Mouse (Mus musculus) forebrain, embryonic 12.5 days (tissue): ENCODE data around the gene Man2b2. TPM values are rescaled to one million over a fixed set of nuclear protein-coding genes. Genes with fewer than 3 reads are reported as not detected.
A peak's percentile ranks its signal among the peaks of the same experiment; 100 is the strongest.

Experiments
- ATAC-seq: fragments of 200-750 bp; cut with Nextera tagmentation; 2 replicates; pipeline ENCODE4 v1.8.0; 2017; ENCODE audit warnings: moderate TSS enrichment; ENCODE audit not compliant: low FRiP score
- H3K27ac ChIP-seq: fragments of 300-500 bp; sonication (generic); 2 replicates; pipeline ENCODE4 v1.5.1; 2016; ENCODE audit warnings: mild to moderate bottlenecking
- H3K27me3 ChIP-seq: fragments of 300-500 bp; sonication (generic); 2 replicates; pipeline ENCODE4 v1.6.1; 2016; ENCODE audit warnings: mild to moderate bottlenecking
- H3K36me3 ChIP-seq: fragments of 300-500 bp; sonication (generic); replicated peaks from 2 replicates; pipeline ENCODE4 v1.6.1; 2016; ENCODE audit warnings: mild to moderate bottlenecking
- H3K4me1 ChIP-seq: fragments of 300-500 bp; sonication (generic); 2 replicates; pipeline ENCODE4 v1.6.1; 2016
- H3K4me2 ChIP-seq: fragments of 300-500 bp; sonication (generic); 2 replicates; pipeline ENCODE4 v1.6.1; 2016; ENCODE audit warnings: mild to moderate bottlenecking, moderate library complexity
- H3K4me3 ChIP-seq: fragments of 300-500 bp; sonication (generic); replicated peaks from 2 replicates; pipeline ENCODE4 v1.5.1; 2016; ENCODE audit warnings: mild to moderate bottlenecking
- H3K9ac ChIP-seq: fragments of 300-500 bp; sonication (generic); 2 replicates; pipeline ENCODE4 v1.6.1; 2016; ENCODE audit warnings: mild to moderate bottlenecking
- H3K9me3 ChIP-seq: fragments of 300-500 bp; sonication (generic); 2 replicates; pipeline ENCODE4 v1.6.1; 2016
- WGBS: fragments of 180-500 bp; shearing (Covaris S2); methylation state at CpG from one replicate; pipeline ENCODE4 v1.1.7; 2016; 5-methylcytosine and 5-hydroxymethylcytosine counted together
- polyA plus RNA-seq: library from polyadenylated mRNA; unstranded; fragments of >200 nt; fragmentation: Nextera tagmentation; extraction: Ambion mirVana; gene quantifications from 2 replicates; pipeline ENCODE4 v1.2.1, GENCODE M21; 2016

Man2b2 gene
- 9.5 and 9.9 TPM in 2 replicates for polyA plus RNA-seq

GRCm38 (mm10) chr5:36829913-36830879, at the start of gene Man2b2:
TSS of gene Man2b2 (minus strand) at chr5:36830653.
- Histone ChIP-seq H3K4me1 (peaks cover 14% of the 10 kb centered on the region), H3K36me3 (peaks cover 3% of the 10 kb centered on the region; the same call in 1 of the 2 replicates), H3K9ac (peak within 1 kb of the TSS; percentile 61), H3K4me3 (peak within 1 kb of the TSS; percentile 55), H3K27ac (no peak within 1 kb of the TSS), H3K9me3 (no peaks in the 10 kb centered on the region), H3K27me3 (no peaks in the 10 kb centered on the region), H3K4me2 (peak within 1 kb of the TSS; percentile 71)
- WGBS, result 3% methylated on average over 45 of the region's 46 CpGs
- peak; percentile 91 for ATAC-seq

- Histone ChIP-seq H3K4me3 (no peak overlapping the region), H3K36me3 (no peaks in the 10 kb centered on the region), H3K9ac (no peak overlapping the region), H3K27ac (no peak overlapping the region), H3K4me2 (no peak overlapping the region), H3K4me1 (peaks cover 7% of the 10 kb centered on the region), H3K9me3 (no peaks in the 10 kb centered on the region), H3K27me3 (peaks cover 14% of the 10 kb centered on the region)
- 88% methylated on average over 4 of the region's 4 CpGs for WGBS
- ATAC-seq, result no peak
These were observed 48.3 kb upstream of the Man2b2 start for GRCm38 (mm10) chr5:36878801-36879200.

DNA sequence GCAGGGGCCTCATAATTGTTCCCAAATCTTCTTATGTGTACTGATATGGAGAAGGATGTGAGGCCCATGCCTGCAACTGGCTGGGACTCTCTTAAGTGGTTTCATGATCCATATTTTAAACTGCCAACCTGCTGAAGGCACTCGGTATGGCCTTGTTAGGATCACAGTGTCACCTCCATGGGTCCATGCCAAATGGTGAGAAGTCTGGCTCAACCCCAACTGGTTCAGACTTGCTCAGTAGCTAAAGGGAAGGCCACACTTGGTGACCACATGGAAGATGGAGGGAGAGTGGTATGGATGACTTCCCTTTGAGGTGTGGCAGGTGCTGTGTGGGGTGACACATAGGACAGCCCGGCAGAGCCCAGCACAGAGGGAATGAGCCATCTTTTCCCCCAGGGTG, 47.2 kb upstream of the Man2b2 start:
- Histone ChIP-seq H3K4me1 (peaks cover 3% of the 10 kb centered on the region), H3K9me3 (no peaks in the 10 kb centered on the region), H3K36me3 (no peaks in the 10 kb centered on the region), H3K9ac (no peak overlapping the region), H3K27me3 (peaks cover 23% of the 10 kb centered on the region), H3K27ac (no peak overlapping the region), H3K4me3 (no peak overlapping the region), H3K4me2 (no peak overlapping the region)
- no peak for ATAC-seq
- 90% methylated on average over 2 of the region's 2 CpGs for WGBS

DNA sequence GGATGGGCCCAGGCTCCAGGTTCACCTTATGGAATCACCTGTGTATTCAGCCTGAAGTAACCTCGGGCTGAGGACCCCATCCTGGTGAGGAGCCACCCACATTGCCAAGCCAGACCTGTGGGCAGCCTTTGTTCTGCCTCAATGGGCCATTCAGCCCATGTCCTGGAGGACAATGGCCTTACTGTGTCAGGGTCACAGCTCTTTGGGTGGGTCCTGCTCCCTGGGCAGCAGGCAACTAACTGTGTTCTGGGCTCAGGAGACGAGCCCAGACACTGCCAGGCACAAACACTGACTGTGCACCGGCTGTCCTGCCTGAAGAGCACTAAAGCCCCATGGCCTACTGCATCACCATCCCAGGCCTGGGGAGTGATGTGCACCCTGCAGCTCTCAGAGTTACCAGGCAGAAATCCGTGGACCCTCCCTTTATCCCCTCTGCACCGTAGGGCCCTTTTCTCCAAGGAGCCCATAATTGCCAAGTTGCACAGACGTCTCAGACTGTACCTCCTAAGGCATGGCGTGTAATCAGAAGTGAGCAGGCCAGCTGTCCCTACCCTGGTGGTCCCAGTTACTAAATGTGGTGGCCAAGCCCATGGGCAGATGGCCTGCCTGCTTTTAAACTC, 46.4 kb upstream of the Man2b2 start:
- H3K4me3 ChIP-seq, result no peak overlapping the region
- peaks cover 29% of the 10 kb centered on the region for H3K27me3 ChIP-seq
- H3K9me3 ChIP-seq, result no peaks in the 10 kb centered on the region
- H3K4me1 ChIP-seq, result peaks cover 3% of the 10 kb centered on the region
- H3K4me2 ChIP-seq, result no peak overlapping the region
- no peak for ATAC-seq
- WGBS, result 46% methylated on average over 7 of the region's 7 CpGs
- no peak overlapping the region for H3K9ac ChIP-seq
- no peaks in the 10 kb centered on the region for H3K36me3 ChIP-seq
- no peak overlapping the region for H3K27ac ChIP-seq

- Histone ChIP-seq H3K36me3 (no peaks in the 10 kb centered on the region), H3K27me3 (peaks cover 36% of the 10 kb centered on the region), H3K9me3 (no peaks in the 10 kb centered on the region), H3K27ac (no peak overlapping the region), H3K9ac (no peak overlapping the region), H3K4me2 (no peak overlapping the region), H3K4me1 (peaks cover 3% of the 10 kb centered on the region), H3K4me3 (no peak overlapping the region)
- ATAC-seq, result no peak
- WGBS, result 77% methylated on average over 4 of the region's 4 CpGs
These were observed 45.5 kb upstream of the Man2b2 start for GRCm38 (mm10) chr5:36875956-36876355.

GRCm38 (mm10) chr5:36870916-36871315, 40.5 kb upstream of the Man2b2 start:
- peaks cover 21% of the 10 kb centered on the region for H3K4me1 ChIP-seq
- no peak overlapping the region for H3K9ac ChIP-seq
- peaks cover 86% of the 10 kb centered on the region for H3K27me3 ChIP-seq
- H3K36me3 ChIP-seq, result no peaks in the 10 kb centered on the region
- no peak for ATAC-seq
- no peaks in the 10 kb centered on the region for H3K9me3 ChIP-seq
- 83% methylated on average over 6 of the region's 6 CpGs for WGBS
- H3K4me2 ChIP-seq, result no peak overlapping the region
- H3K27ac ChIP-seq, result no peak overlapping the region
- no peak overlapping the region for H3K4me3 ChIP-seq

DNA sequence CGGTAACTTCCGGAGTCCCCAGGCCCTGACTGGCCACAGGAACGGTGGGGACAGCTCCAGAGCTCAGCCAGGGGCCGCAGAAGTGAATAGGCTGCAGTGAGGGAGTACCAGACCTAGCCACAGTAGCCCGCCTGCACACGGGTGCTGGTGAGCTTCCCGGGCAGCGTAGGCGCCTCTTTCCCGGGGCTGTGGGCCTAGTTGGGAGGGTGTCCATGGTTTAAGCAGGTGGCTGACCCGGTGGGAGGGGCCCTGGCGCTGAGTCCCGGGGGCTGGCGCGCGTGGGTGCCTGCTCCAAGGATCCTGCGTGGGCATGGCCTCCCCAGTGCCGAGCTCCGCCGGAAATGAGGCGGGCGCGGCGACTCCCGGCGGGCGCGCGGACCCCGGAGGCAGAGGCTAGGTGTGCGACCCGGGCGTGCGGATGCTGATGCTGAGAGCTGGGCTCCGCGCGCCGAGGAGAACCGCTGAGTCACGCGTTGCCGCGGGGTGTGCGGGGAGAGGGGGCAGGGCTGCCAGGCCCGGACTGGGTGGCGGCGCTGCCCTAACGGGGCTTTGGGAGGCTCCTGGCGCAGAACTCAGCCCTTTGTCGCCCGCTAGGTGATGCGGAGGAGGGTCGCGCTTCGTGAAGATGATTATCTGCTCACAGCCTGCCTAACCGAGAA, 39.3 kb upstream of the Man2b2 start:
- ATAC-seq, result peak; percentile 63
- Histone ChIP-seq H3K9ac (peak overlapping the region; percentile 53), H3K4me1 (peaks cover 21% of the 10 kb centered on the region), H3K4me3 (peak overlapping the region; percentile 48), H3K27ac (no peak overlapping the region), H3K4me2 (peak overlapping the region; percentile 72), H3K9me3 (no peaks in the 10 kb centered on the region), H3K36me3 (no peaks in the 10 kb centered on the region), H3K27me3 (peaks cover 92% of the 10 kb centered on the region)
- under 1% methylated on average over 56 of the region's 56 CpGs for WGBS

DNA sequence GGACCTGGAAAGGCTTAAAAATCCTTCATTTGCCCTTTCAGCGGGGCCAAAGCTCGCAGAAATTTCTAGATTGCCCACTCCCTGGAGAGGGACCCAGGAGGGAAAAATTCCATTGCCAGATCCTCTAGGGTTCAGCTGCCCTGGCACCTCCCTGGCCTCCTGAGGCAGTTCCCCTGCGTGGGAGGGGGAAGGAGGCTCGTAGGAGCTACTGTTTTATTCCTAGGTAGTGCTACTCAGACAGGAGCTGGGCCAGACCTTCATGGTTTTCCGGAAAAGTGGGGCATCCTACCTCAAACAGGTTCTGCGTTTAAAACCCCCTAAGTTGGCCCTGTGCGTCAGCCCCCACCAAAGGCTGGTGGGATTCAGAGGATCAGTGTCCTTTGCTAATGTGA, 38.7 kb upstream of the Man2b2 start:
- peak; percentile 15; the same call in 1 of the 2 replicates for ATAC-seq
- Histone ChIP-seq H3K4me3 (peak overlapping the region; percentile 48), H3K9me3 (no peaks in the 10 kb centered on the region), H3K9ac (peak overlapping the region; percentile 55; the same call in 1 of the 2 replicates), H3K4me2 (peak overlapping the region; percentile 72), H3K27me3 (peaks cover 94% of the 10 kb centered on the region), H3K27ac (no peak overlapping the region), H3K36me3 (no peaks in the 10 kb centered on the region), H3K4me1 (peaks cover 21% of the 10 kb centered on the region)
- 1% methylated on average over 7 of the region's 7 CpGs for WGBS

DNA sequence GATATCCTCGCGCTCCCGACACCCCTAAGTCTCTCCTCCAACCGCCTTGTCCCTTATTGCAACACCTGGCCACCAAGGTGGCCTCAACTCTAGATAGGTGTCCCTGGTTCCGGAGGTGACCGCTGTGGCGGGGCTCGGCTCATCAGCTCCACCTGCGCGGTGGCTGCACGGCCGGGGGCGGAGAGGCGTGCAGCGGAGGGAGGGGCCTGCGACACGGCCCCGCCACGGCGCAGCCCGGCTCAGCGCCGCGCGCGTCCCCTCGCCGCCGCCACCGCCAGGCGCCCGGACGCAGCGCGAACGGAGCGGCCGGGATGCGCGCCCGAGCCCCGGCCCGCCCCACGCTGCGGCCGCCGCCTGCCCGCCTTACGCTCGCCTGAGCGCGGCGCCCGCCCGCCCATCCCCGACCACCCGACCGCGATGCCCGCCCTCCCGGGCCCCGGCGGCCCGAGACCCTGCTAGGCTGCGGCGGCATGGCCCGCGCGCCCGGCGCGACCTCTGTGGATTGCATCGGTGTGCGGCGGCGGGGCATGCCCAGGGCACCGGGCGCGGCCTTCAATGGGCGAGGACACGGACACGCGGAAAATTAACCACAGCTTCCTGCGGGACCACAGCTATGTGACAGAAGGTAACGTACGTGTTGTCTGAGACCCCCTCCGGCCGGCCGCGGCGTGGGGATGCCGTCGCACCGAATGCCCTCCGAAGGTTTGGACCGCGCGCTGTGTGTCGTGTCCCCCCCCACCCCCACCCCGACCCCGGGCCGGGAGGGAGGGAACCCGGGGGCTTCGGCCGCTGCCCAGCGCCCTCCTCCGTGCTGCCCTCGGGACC, 38.0 kb upstream of the Man2b2 start, which contains the start of gene Ppp2r2c:
Gene Ppp2r2c, plus strand, starts transcription at position 248 of the 825 bp plus-strand sequence.
- WGBS, result under 1% methylated on average over 78 of the region's 108 CpGs
- H3K4me2 ChIP-seq, result peak within 1 kb of the TSS; percentile 72
- H3K4me3 ChIP-seq, result peak within 1 kb of the TSS; percentile 48
- peaks cover 21% of the 10 kb centered on the region for H3K4me1 ChIP-seq
- peak; percentile 55 for ATAC-seq
- peaks cover 89% of the 10 kb centered on the region for H3K27me3 ChIP-seq
- no peaks in the 10 kb centered on the region for H3K9me3 ChIP-seq
- no peak within 1 kb of the TSS for H3K27ac ChIP-seq
- no peaks in the 10 kb centered on the region for H3K36me3 ChIP-seq
- peak within 1 kb of the TSS; percentile 55 for H3K9ac ChIP-seq

DNA sequence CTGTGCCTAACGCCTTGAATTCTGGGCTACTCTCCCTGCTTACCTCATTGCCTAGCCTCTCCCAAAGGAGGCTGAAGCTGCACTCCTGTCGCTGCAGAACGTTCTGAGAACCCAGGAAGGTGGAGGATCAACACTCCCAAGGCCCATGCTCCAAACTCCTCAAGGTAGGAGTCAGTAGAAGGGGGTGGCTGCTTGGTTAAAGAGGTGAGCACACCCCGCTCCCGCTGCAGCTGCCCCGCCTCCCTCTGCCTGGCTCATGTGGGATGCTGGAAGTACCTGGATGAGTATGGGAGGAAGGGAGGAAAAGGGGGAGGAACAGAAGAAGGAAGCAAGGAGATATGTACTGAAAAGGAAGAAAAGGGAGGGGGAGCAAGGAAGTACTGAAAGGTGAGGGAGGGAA, 37.1 kb upstream of the Man2b2 start:
- H3K4me2 ChIP-seq, result peak overlapping the region; percentile 72; the same call in 1 of the 2 replicates
- H3K4me1 ChIP-seq, result peaks cover 21% of the 10 kb centered on the region
- WGBS, result 6% methylated on average over 6 of the region's 6 CpGs
- H3K27me3 ChIP-seq, result peaks cover 87% of the 10 kb centered on the region
- no peak overlapping the region for H3K9ac ChIP-seq
- no peak overlapping the region for H3K27ac ChIP-seq
- no peaks in the 10 kb centered on the region for H3K36me3 ChIP-seq
- no peak for ATAC-seq
- no peaks in the 10 kb centered on the region for H3K9me3 ChIP-seq
- H3K4me3 ChIP-seq, result peak overlapping the region; percentile 48; the same call in 1 of the 2 replicates

DNA sequence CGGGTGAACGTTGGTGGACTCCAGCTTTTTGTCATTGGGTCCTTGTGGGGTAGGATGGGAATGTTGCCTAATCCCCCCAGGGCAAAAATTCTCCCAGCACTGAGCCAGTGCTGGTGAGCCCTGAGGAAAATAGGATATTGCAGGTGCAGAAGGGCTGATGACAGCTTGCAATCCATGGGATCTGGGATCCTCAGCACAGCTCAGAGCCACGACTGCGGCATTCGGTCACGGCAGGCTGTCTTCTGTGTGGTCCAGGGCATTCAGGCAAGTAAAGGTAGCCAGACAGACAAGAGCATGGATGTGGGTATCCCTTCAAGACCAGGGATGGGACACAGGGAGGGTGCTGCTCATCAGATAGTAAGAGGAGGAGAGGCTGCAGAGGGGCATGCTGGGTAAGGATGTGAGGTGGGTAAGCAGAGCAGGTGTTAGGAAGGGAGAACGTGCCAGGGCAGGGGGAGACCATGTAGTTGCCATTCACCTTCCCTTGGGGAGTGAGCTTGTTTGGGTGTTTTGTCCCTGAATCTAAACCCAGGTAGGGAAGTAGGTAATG, 36.3 kb upstream of the Man2b2 start:
- 63% methylated on average over 7 of the region's 7 CpGs for WGBS
- Histone ChIP-seq H3K27me3 (peaks cover 87% of the 10 kb centered on the region), H3K4me3 (no peak overlapping the region), H3K9me3 (no peaks in the 10 kb centered on the region), H3K36me3 (no peaks in the 10 kb centered on the region), H3K27ac (no peak overlapping the region), H3K4me1 (peaks cover 21% of the 10 kb centered on the region), H3K9ac (no peak overlapping the region), H3K4me2 (no peak overlapping the region)
- no peak for ATAC-seq
